Mouse (Mus musculus) right cerebral cortex, postnatal 14 days (tissue): ENCODE measurements around the gene Cyp19a1.

Experiments
- DNase-seq: peaks from one replicate; pipeline ENCODE4 v3.0.0; 2022

The Cyp19a1 gene

GRCm38 (mm10) chr9:54268010-54268409 is at the start of gene Cyp19a1:
TSS of gene Cyp19a1 (minus strand) at chr9:54268110.
- no peak for DNase-seq

- no peak for DNase-seq
These were observed 48.5 kb upstream of the Cyp19a1 start for GRCm38 (mm10) chr9:54316363-54316762.

- DNase-seq: no peak
These were observed 40.9 kb upstream of the Cyp19a1 start for GRCm38 (mm10) chr9:54308751-54309358.

- DNase-seq: no peak
These were observed 40.3 kb upstream of the Cyp19a1 start for GRCm38 (mm10) chr9:54308209-54308608.

GRCm38 (mm10) chr9:54301255-54301654 is 33.3 kb upstream of the Cyp19a1 start:
- peak; percentile 16 for DNase-seq

GRCm38 (mm10) chr9:54299792-54300191 is 31.9 kb upstream of the Cyp19a1 start:
- DNase-seq: no peak

- no peak for DNase-seq
These were observed 31.5 kb upstream of the Cyp19a1 start for GRCm38 (mm10) chr9:54299389-54299788.

GRCm38 (mm10) chr9:54287804-54288203 is 19.9 kb upstream of the Cyp19a1 start:
- no peak for DNase-seq

GRCm38 (mm10) chr9:54286331-54286987 is 18.5 kb upstream of the Cyp19a1 start, which contains the start of gene Gldn:
TSS of gene Gldn (plus strand) at chr9:54286486.
- peak; percentile 17 for DNase-seq

GRCm38 (mm10) chr9:54279046-54279589 is 11.2 kb upstream of the Cyp19a1 start:
- no peak for DNase-seq

- DNase-seq: no peak
These were observed 7.4 kb upstream of the Cyp19a1 start for GRCm38 (mm10) chr9:54275283-54275682.

GRCm38 (mm10) chr9:54270889-54271288 is 3.0 kb upstream of the Cyp19a1 start:
- no peak for DNase-seq

GRCm38 (mm10) chr9:54269987-54270386 is 2.1 kb upstream of the Cyp19a1 start:
- DNase-seq: no peak

GRCm38 (mm10) chr9:54264754-54265153 is 3.2 kb downstream of the Cyp19a1 start:
- DNase-seq: no peak

- no peak for DNase-seq
These were observed 22.8 kb downstream of the Cyp19a1 start for GRCm38 (mm10) chr9:54244869-54245665.

GRCm38 (mm10) chr9:54227580-54227979 is 40.3 kb downstream of the Cyp19a1 start:
- DNase-seq: no peak

- no peak for DNase-seq
These were observed 51.4 kb downstream of the Cyp19a1 start for GRCm38 (mm10) chr9:54216511-54216910.

GRCm38 (mm10) chr9:54214881-54215280 is 53.0 kb downstream of the Cyp19a1 start:
- DNase-seq: peak; percentile 17

GRCm38 (mm10) chr9:54194790-54195189 is 73.1 kb downstream of the Cyp19a1 start:
- DNase-seq: no peak

GRCm38 (mm10) chr9:54191435-54191834 is 76.5 kb downstream of the Cyp19a1 start:
- no peak for DNase-seq

GRCm38 (mm10) chr9:54182484-54182883 is 85.4 kb downstream of the Cyp19a1 start:
- no peak for DNase-seq

GRCm38 (mm10) chr9:54181330-54181729 is 86.6 kb downstream of the Cyp19a1 start:
- peak; percentile 65 for DNase-seq

- DNase-seq: no peak
These were observed 87.7 kb downstream of the Cyp19a1 start for GRCm38 (mm10) chr9:54180216-54180615.
